Mouse (Mus musculus) left cerebral cortex, adult 9 months (tissue): ENCODE data around the gene Gm11565.
"Not testable (repeated sequence)": the region's sequence is repeated elsewhere in the genome, so short reads cannot be mapped to it uniquely, and the experiment has no call there.

Experiments
- DNase-seq, 2 experiments: peaks; one replicate each; pipeline ENCODE4 v3.0.0; 2022; ENCODE audit warnings: low spot score in 2 of 2

Gene Gm11565

DNA sequence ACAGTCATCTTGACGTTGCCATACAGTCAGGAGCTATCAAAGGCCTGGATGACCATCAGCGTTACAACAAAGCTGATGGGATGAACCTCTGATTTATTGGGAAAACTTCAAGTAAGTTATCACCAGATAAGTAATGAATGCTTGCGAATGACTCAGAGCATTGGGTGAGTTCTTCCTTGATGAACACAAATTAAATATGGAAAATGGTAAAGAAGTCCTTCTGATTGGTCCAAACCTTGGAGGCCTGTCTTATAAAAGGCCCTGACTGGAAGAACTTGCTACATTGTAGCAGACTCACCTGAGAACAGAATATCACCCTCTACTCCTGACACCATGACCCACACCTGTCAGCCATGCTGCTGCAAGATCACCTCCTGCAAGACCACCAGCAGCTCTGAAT, at the start of gene Gm11565:
TSS of gene Gm11565 (plus strand) at position 301 of the 400 bp plus-strand sequence.
- no peak for DNase-seq

GRCm38 (mm10) chr11:99873089-99873488, 41.5 kb upstream of the Gm11565 start, which contains the start of gene Krtap9-1:
TSS of gene Krtap9-1 (plus strand) at chr11:99873389.
- DNase-seq: not testable (repeated sequence)

DNA sequence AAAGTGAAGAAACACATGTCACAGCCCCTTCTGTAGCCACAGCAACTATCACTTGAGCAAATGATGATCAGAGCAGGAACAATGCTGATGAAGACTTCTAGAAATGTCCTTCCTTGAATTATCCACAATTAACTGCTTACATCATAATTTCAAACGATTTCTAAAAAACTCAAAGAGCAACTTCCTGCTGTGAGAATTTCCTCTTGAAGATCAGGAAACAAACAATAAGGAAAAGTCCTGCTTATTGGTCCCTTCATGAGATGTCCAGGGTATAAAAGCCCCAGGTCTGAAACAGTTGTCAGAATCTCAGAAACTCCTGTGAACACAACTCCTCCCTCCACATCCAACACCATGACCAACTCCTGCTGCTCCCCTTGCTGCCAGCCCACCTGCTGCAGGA, 35.7 kb upstream of the Gm11565 start, which contains the start of gene Gm11567:
TSS of gene Gm11567 (plus strand) at position 301 of the 400 bp plus-strand sequence.
- DNase-seq: not testable (repeated sequence)

GRCm38 (mm10) chr11:99907620-99908019, 6.9 kb upstream of the Gm11565 start, which contains the start of gene Krtap31-1:
TSS of gene Krtap31-1 (plus strand) at chr11:99907920.
- DNase-seq: no peak

GRCm38 (mm10) chr11:99935991-99936390, 21.4 kb downstream of the Gm11565 start, which contains the start of gene Krtap31-2:
TSS of gene Krtap31-2 (plus strand) at chr11:99936291.
- no peak for DNase-seq

- no peak for DNase-seq
These were observed 23.3 kb downstream of the Gm11565 start for GRCm38 (mm10) chr11:99937751-99938264.

GRCm38 (mm10) chr11:99948175-99948574, 33.6 kb downstream of the Gm11565 start, which contains the start of gene Krtap9-5:
TSS of gene Krtap9-5 (plus strand) at chr11:99948475.
- DNase-seq: no peak

- no peak for DNase-seq
These were observed 49.7 kb downstream of the Gm11565 start for GRCm38 (mm10) chr11:99964213-99964612.
